ENCODE assay signal across 8 mouse cellular contexts in genomic region chr3:105052937-105053697, GRCm38 (mm10). TPM values are rescaled to one million over a fixed set of nuclear protein-coding genes. Genes with fewer than 3 reads are reported as not detected.
DNase-seq lines count a peak whose midpoint lies in the region; ATAC-seq lines count a peak whose summit lies in the region.

Cttnbp2nl (minus strand) TSS chr3:105053146.

- peak; percentile 99 for DNase-seq in ZHBTc4 (ENCODE audit: low read depth, low spot score)
- DNase-seq in gastrocnemius, postnatal 14 days = peak; percentile 98
- peak; percentile 98 to 99 for DNase-seq in left cerebral cortex, postnatal 10 days (ENCODE audit: extremely low spot score in 1 of 2, low spot score in 2 of 2)
- DNase-seq in right cerebral cortex, postnatal 36 days (ENCODE audit: low spot score in 2 of 2) = peak; percentile 97 to 99
- DNase-seq in yolk sac, embryonic 10.5 days (ENCODE audit: low spot score) = peak; percentile 96

- intact Hi-C loops in gastrocnemius, postnatal 14 days (cut with DNase I; ENCODE audit: low total_unique reads) = no loop called here
- intact Hi-C loops in left cerebral cortex, postnatal 10 days (cut with DNase I) = loop anchor here (5.0 kb wide), 1 partner anchor 186 kb away; no protein-coding TSS in a partner anchor

- ATAC-seq in common myeloid progenitor, adult 5-6 weeks (replicated peaks; ENCODE audit: low read depth, poor library complexity, severe bottlenecking) = peak; percentile 95
- peak; percentile 94 for ATAC-seq in inflammation-experienced regulatory T-cells, adult 6 months
- peak; percentile 98 for ATAC-seq in megakaryocyte-erythroid progenitor cell, adult 5-6 weeks (replicated peaks; ENCODE audit: low FRiP score, low TSS enrichment, poor library complexity, severe bottlenecking)

RNA-seq across cellular contexts. Expression of gene Cttnbp2nl, which starts in this region (rescaled TPM):
- under 0.01 and 0.10 TPM in 2 replicates for total RNA-seq in common myeloid progenitor, adult 5-6 weeks (2017)
- total RNA-seq in gastrocnemius, postnatal 14 days (2021) = 10 to 100 TPM in 1 of 2 experiments, 1 to 10 TPM in 1; 7.5 to 13.9 TPM
- polyA plus RNA-seq in inflammation-experienced regulatory T-cells, adult 6 months (2017; shearing (Covaris generic)) = under 1 TPM in 1 of 3 experiments, not detected in 2; 0.29 TPM
- total RNA-seq in left cerebral cortex, postnatal 10 days (2021) = 10 to 100 TPM; 38.7 to 42.7 TPM
- total RNA-seq in megakaryocyte-erythroid progenitor cell, adult 5-6 weeks (2014; fragmentation: Nextera tagmentation) = not detected in 2 replicates
- not detected in 2 replicates for total RNA-seq in megakaryocyte-erythroid progenitor cell, adult 5-6 weeks (2017)

Comparison
In these comparisons a context has a peak if more than half of its experiments do, and no peak if none do; other contexts are left out.
1. Peak in every context shown above with its lines: DNase-seq and ATAC-seq.
2. Peak in ATAC-seq in common myeloid progenitor, adult 5-6 weeks; RNA of the gene not detected or under 1 TPM.
3. Peak in ATAC-seq in inflammation-experienced regulatory T-cells, adult 6 months; RNA of the gene not detected or under 1 TPM.
4. Peak in ATAC-seq in megakaryocyte-erythroid progenitor cell, adult 5-6 weeks; RNA of the gene not detected or under 1 TPM.